Mouse (Mus musculus): ENCODE data around the gene Npas2.

DNA sequence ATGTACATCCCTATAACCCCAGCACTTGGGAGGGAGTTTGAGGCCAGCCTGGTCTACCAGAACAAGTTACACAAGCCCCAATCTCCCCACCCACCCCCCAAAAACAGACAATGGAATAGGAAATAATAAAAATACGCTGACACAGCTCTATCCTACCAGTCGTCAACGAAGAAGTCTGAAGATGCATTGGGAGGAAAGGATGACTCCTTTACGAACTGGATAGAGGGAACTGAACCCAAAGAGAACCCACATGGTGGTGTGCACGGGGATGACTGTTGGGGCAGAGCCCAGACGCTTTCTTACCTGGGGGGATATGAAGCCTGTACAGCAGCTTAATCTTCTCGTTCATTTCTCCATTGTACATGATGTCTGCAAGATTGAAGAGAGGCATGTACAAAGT is 182.6 kb downstream of the Npas2 start:
- TF ChIP-seq POLR2A (IDR thresholded peaks at IDR 0.05; ENCODE audit: borderline replicate concordance, extremely low read depth, insufficient read depth, insufficient read length, poor library complexity, severe bottlenecking): no peak
- no peak for TF ChIP-seq CTCF (IDR thresholded peaks at IDR 0.05; ENCODE audit: borderline replicate concordance, extremely low read depth, insufficient read depth, insufficient read length)
